Mouse (Mus musculus) forebrain, postnatal 0 days (tissue): ENCODE data around the gene Ccdc144b. TPM values are rescaled to one million over a fixed set of nuclear protein-coding genes. Genes with fewer than 3 reads are reported as not detected.

Experiments used
- ATAC-seq: fragments of 200-750 bp; cut with Nextera tagmentation; 2 replicates; pipeline ENCODE4 v1.8.0; 2017; ENCODE audit warnings: mild to moderate bottlenecking, moderate library complexity
- DNase-seq: peaks from one replicate; pipeline ENCODE4 v3.0.0-alpha.2; 2015
- H3K27ac ChIP-seq: fragments of 300-500 bp; sonication (generic); 2 replicates; pipeline ENCODE4 v1.5.1; 2014; ENCODE audit warnings: low read depth, mild to moderate bottlenecking, antibody characterized with exemption, low read length, moderate library complexity, mixed read lengths
- H3K27me3 ChIP-seq: fragments of 300-500 bp; sonication (generic); 2 replicates; pipeline ENCODE4 v1.6.1; 2014; ENCODE audit warnings: mild to moderate bottlenecking, low read length, mixed read lengths; ENCODE audit not compliant: insufficient read depth
- H3K36me3 ChIP-seq: fragments of 300-500 bp; sonication (generic); 2 replicates; pipeline ENCODE4 v1.6.1; 2014; ENCODE audit warnings: mild to moderate bottlenecking, moderate library complexity; ENCODE audit not compliant: insufficient read depth
- H3K4me1 ChIP-seq: fragments of 300-500 bp; sonication (generic); 2 replicates; pipeline ENCODE4 v1.6.1; 2014; ENCODE audit warnings: antibody characterized with exemption; ENCODE audit not compliant: insufficient read depth
- H3K4me2 ChIP-seq: fragments of 300-500 bp; sonication (generic); 2 replicates; pipeline ENCODE4 v1.6.1; 2014; ENCODE audit warnings: low read depth, mild to moderate bottlenecking, moderate library complexity
- H3K4me3 ChIP-seq: fragments of 300-500 bp; sonication (generic); 2 replicates; pipeline ENCODE4 v1.5.1; 2014; ENCODE audit warnings: low read depth, low read length, mixed read lengths
- H3K9ac ChIP-seq: fragments of 300-500 bp; sonication (generic); 2 replicates; pipeline ENCODE4 v1.6.1; 2014; ENCODE audit warnings: mild to moderate bottlenecking
- H3K9me3 ChIP-seq: fragments of 300-500 bp; sonication (generic); 2 replicates; pipeline ENCODE4 v1.6.1; 2016; ENCODE audit warnings: low read length
- CTCF ChIP-seq: sonication (generic); IDR thresholded peaks from 2 replicates; pipeline ENCODE4 v1.5.1; 2016; ENCODE audit warnings: antibody characterized with exemption, control low read depth, low read depth
- WGBS: fragments of 180-500 bp; shearing (Covaris S2); extraction: QIAGEN DNeasy Blood & Tissue Kit; methylation state at CpG from one replicate; pipeline ENCODE4 v1.1.7; 2014; 5-methylcytosine and 5-hydroxymethylcytosine counted together
- polyA plus RNA-seq: library from polyadenylated mRNA; unstranded; fragments of >200 nt; fragmentation: Nextera tagmentation; extraction: Ambion mirVana; gene quantifications from 2 replicates; pipeline ENCODE4 v1.2.1, GENCODE M21; 2015
- total RNA-seq: library from RNA; depleted of rRNA; stranded (reverse); fragments of >200 nt; gene quantifications from 2 replicates; pipeline ENCODE4 v1.2.3, GENCODE M21; 2014

Ccdc144b gene
- total and polyA plus RNA-seq, 2 experiments from 2014 or later = not detected

GRCm38 (mm10) chr3:36065166-36065565, 11.8 kb upstream of the Ccdc144b start:
- no peaks in the 10 kb centered on the region for H3K9me3 ChIP-seq
- H3K36me3 ChIP-seq = no peaks in the 10 kb centered on the region
- H3K9ac ChIP-seq = 0 out of 2 replicates have a peak overlapping the region, but pooled peaks have one; percentile 84
- H3K4me3 ChIP-seq = peak overlapping the region; percentile 93
- no peaks in the 10 kb centered on the region; the same call in 1 of the 2 replicates for H3K27me3 ChIP-seq
- TF ChIP-seq CTCF = no peak
- H3K4me1 ChIP-seq = peaks cover 13% of the 10 kb centered on the region; the same call in 1 of the 2 replicates
- 94% methylated on average over 2 of the region's 2 CpGs for WGBS
- ATAC-seq (no peak), DNase-seq (no peak)
- peak overlapping the region; percentile 75 for H3K4me2 ChIP-seq
- H3K27ac ChIP-seq = peak overlapping the region; percentile 68; the same call in 1 of the 2 replicates

- H3K4me1 ChIP-seq = peaks cover 13% of the 10 kb centered on the region; the same call in 1 of the 2 replicates
- no peaks in the 10 kb centered on the region; the same call in 1 of the 2 replicates for H3K27me3 ChIP-seq
- TF ChIP-seq CTCF = no peak
- H3K27ac ChIP-seq = no peak overlapping the region
- ATAC-seq (no peak), DNase-seq (no peak)
- H3K4me3 ChIP-seq = no peak overlapping the region
- H3K9me3 ChIP-seq = no peaks in the 10 kb centered on the region
- H3K36me3 ChIP-seq = no peaks in the 10 kb centered on the region
- no peak overlapping the region for H3K9ac ChIP-seq
- WGBS = 94% methylated on average over 1 of the region's 1 CpGs
- H3K4me2 ChIP-seq = no peak overlapping the region
Observed at GRCm38 (mm10) chr3:36064592-36065061, 11.3 kb upstream of the Ccdc144b start.

DNA sequence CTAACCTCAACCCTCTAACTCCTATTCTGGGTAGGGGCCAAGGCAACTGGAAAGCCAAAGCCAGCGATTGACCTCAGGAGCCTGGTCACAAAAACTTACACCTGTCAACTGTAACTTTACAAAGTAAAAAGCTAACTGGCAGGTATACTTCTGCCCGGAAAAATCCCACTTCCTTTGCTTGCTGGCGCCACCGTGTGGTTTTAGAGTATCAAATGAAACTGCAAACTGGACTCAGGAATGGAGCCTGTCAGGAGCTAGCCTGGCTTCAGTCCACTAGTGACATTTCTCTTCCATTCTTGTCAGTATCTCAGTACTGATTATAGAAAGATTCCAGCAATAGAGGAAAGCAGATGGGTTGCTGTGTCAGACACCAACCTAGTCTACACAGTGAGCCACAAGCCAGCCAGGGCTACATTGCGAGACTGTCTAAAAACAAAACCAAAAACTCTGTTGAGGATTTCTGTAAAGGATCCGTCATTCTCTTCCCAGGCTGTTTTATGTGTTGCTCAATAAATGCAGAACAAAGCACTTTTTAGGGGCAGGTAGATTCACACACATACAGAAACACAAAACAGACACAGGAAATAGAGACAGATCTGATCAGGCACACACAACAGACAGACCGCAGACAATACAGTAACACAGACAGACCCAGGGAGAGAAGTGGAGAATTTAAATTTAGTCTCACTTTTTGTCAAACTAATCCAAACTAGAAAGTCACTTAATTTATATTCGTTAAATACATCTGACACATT, 6.9 kb upstream of the Ccdc144b start:
- WGBS = 35% methylated on average over 8 of the region's 8 CpGs
- H3K4me3 ChIP-seq = no peak overlapping the region

GRCm38 (mm10) chr3:36049106-36049505, 4.2 kb downstream of the Ccdc144b start:
- no peak overlapping the region for H3K9ac ChIP-seq
- H3K27me3 ChIP-seq = no peaks in the 10 kb centered on the region
- DNase-seq = no peak
- WGBS = 66% methylated on average over 1 of the region's 1 CpGs
- H3K4me3 ChIP-seq = no peak overlapping the region
- H3K4me1 ChIP-seq = no peaks in the 10 kb centered on the region
- H3K36me3 ChIP-seq = no peaks in the 10 kb centered on the region
- H3K4me2 ChIP-seq = no peak overlapping the region
- H3K9me3 ChIP-seq = no peaks in the 10 kb centered on the region
- H3K27ac ChIP-seq = no peak overlapping the region
- ATAC-seq = no peak
- no peak for TF ChIP-seq CTCF

More for the DNA sequence above, 6.9 kb upstream of the Ccdc144b start:
- Histone ChIP-seq H3K27me3 (no peaks in the 10 kb centered on the region; the same call in 1 of the 2 replicates), H3K27ac (no peak overlapping the region), H3K9me3 (no peaks in the 10 kb centered on the region), H3K4me2 (no peak overlapping the region), H3K9ac (no peak overlapping the region), H3K4me1 (0 out of 2 replicates have a peak, but pooled peaks cover 2% of the 10 kb centered on the region), H3K36me3 (no peaks in the 10 kb centered on the region)
- peak; percentile 79 for TF ChIP-seq CTCF
- DNase-seq (peak; percentile 75), ATAC-seq (peak; percentile 53; the same call in 1 of the 2 replicates)

- H3K27me3 ChIP-seq = no peaks in the 10 kb centered on the region
- no peak for ATAC-seq
- no peaks in the 10 kb centered on the region for H3K9me3 ChIP-seq
- no peak overlapping the region for H3K27ac ChIP-seq
- no peak overlapping the region for H3K9ac ChIP-seq
- no peak for DNase-seq
- no peaks in the 10 kb centered on the region for H3K36me3 ChIP-seq
- 81% methylated on average over 4 of the region's 4 CpGs for WGBS
- no peak overlapping the region for H3K4me2 ChIP-seq
- H3K4me3 ChIP-seq = no peak overlapping the region
- TF ChIP-seq CTCF = no peak
- no peaks in the 10 kb centered on the region for H3K4me1 ChIP-seq
Observed at GRCm38 (mm10) chr3:36045086-36045485, 8.3 kb downstream of the Ccdc144b start.

DNA sequence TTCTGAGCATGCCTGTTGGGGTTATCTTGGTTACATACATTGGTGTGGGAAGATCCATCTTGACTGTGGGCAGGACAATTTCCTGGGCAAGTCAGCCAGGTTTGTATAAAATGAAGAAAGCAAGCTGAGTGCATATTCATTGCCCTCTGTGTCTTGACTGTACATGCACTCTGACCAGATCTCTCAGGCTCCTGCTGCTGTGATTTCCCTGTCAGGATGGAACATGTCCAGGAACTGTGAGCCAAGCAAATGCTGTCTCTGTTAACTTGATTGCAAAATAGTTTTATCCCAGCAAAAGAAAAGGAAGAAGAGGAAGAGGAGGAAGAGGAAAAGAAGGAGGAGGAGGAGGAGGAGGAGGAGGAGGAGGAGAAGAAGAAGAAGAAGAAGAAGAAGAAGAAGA, 8.8 kb downstream of the Ccdc144b start:
- H3K4me2 ChIP-seq = no peak overlapping the region

DNA sequence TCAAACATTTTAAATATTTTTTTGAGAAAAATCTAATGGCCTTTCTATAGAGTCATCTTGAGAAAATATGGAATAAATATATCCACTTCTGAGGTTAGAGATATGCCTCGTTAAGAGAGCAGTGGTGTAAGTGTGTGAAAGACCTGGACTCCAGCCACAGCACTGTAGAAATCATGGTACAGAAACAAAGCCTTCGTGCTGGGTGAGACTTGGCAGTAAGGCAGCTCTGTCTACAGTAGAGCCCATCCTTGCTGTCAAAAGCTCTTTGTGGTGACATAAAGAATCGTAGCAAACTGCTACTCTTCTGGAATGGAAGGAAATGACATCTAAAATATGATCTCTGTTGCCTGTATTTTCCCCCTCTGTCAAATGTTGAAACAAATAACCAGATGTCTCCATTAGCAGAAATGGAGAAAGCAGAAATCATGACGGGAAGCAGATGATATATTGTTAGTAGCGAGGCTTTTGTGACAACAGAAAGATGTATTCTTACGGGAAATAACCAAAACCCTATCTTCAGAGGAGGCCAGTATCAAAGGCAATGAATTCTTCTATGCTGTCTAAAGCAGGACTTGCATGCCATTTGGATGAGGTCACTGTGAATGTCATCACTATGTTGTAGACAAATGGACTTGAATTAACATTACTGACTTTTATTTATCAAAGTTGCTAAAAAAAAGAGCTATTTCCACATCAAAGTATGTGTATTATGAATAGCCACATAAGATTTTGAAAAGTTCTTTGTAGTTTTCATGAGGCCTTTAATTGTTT, 21.4 kb downstream of the Ccdc144b start:
- peak; percentile 53 for ATAC-seq
- WGBS = 38% methylated on average over 6 of the region's 6 CpGs
- Histone ChIP-seq H3K4me2 (no peak overlapping the region), H3K4me3 (no peak overlapping the region), H3K9me3 (no peaks in the 10 kb centered on the region), H3K27ac (no peak overlapping the region), H3K9ac (no peak overlapping the region), H3K4me1 (no peaks in the 10 kb centered on the region), H3K36me3 (no peaks in the 10 kb centered on the region), H3K27me3 (no peaks in the 10 kb centered on the region)
- DNase-seq = peak; percentile 1
- TF ChIP-seq CTCF = no peak

More for the DNA sequence above, 8.8 kb downstream of the Ccdc144b start:
- H3K27ac ChIP-seq = no peak overlapping the region
- no peaks in the 10 kb centered on the region for H3K9me3 ChIP-seq
- H3K4me3 ChIP-seq = no peak overlapping the region
- DNase-seq (no peak), ATAC-seq (no peak)
- H3K36me3 ChIP-seq = no peaks in the 10 kb centered on the region
- no peaks in the 10 kb centered on the region for H3K4me1 ChIP-seq
- H3K27me3 ChIP-seq = no peaks in the 10 kb centered on the region
- TF ChIP-seq CTCF = no peak
- no peak overlapping the region for H3K9ac ChIP-seq
